Mouse (Mus musculus) hindbrain, embryonic 11.5 days (tissue): Measurements from ENCODE around the gene Slc24a2. TPM values are rescaled to one million over a fixed set of nuclear protein-coding genes. Genes with fewer than 3 reads are reported as not detected.

Experiments used
- ATAC-seq: fragments of 200-750 bp; cut with Nextera tagmentation; 2 replicates; pipeline ENCODE4 v1.8.0; 2017; ENCODE audit warnings: mild to moderate bottlenecking, moderate TSS enrichment, moderate library complexity; ENCODE audit not compliant: low FRiP score
- DNase-seq: peaks from one replicate; pipeline ENCODE4 v3.0.0-alpha.2; 2015; ENCODE audit warnings: low spot score
- H3K27ac ChIP-seq: fragments of 300-500 bp; sonication (generic); 2 replicates; pipeline ENCODE4 v1.5.1; 2014; ENCODE audit warnings: mild to moderate bottlenecking, low read depth, low read length
- H3K27me3 ChIP-seq: fragments of 300-500 bp; sonication (generic); 2 replicates; pipeline ENCODE4 v1.6.1; 2014; ENCODE audit warnings: mild to moderate bottlenecking, low read length, moderate library complexity, mixed read lengths; ENCODE audit not compliant: control insufficient read depth, insufficient read depth
- H3K36me3 ChIP-seq: fragments of 300-500 bp; sonication (generic); 2 replicates; pipeline ENCODE4 v1.6.1; 2014; ENCODE audit warnings: mild to moderate bottlenecking, low read length, moderate library complexity, mixed read lengths; ENCODE audit not compliant: control insufficient read depth, insufficient read depth
- H3K4me1 ChIP-seq: fragments of 300-500 bp; sonication (generic); replicated peaks from 2 replicates; pipeline ENCODE4 v1.6.1; 2014; ENCODE audit warnings: low read length, mixed read lengths; ENCODE audit not compliant: control insufficient read depth, insufficient read depth
- H3K4me2 ChIP-seq: fragments of 300-500 bp; sonication (generic); replicated peaks from 2 replicates; pipeline ENCODE4 v1.6.1; 2014; ENCODE audit warnings: mild to moderate bottlenecking, low read depth, low read length
- H3K4me3 ChIP-seq: fragments of 300-500 bp; sonication (generic); 2 replicates; pipeline ENCODE4 v1.5.1; 2014; ENCODE audit warnings: low read depth, low read length
- H3K9ac ChIP-seq: fragments of 300-500 bp; sonication (generic); 2 replicates; pipeline ENCODE4 v1.6.1; 2014; ENCODE audit warnings: low read depth, low read length
- H3K9me3 ChIP-seq: fragments of 300-500 bp; sonication (generic); 2 replicates; pipeline ENCODE4 v1.6.1; 2016; ENCODE audit warnings: low read length; ENCODE audit not compliant: control insufficient read depth
- WGBS: fragments of 180-500 bp; shearing (Covaris S2); extraction: QIAGEN DNeasy Blood & Tissue Kit; methylation state at CpG from one replicate; pipeline ENCODE4 v1.1.7; 2014; 5-methylcytosine and 5-hydroxymethylcytosine counted together
- polyA plus RNA-seq: library from polyadenylated mRNA; unstranded; fragments of >200 nt; fragmentation: Nextera tagmentation; extraction: Ambion mirVana; gene quantifications from 2 replicates; pipeline ENCODE4 v1.2.1, GENCODE M21; 2014

The Slc24a2 gene
- polyA plus RNA-seq, 1 experiment from 2014 or later: 0.36 TPM

- no peaks in the 10 kb centered on the region for H3K27me3 ChIP-seq
- no peaks in the 10 kb centered on the region for H3K9me3 ChIP-seq
- no peaks in the 10 kb centered on the region for H3K36me3 ChIP-seq
- ATAC-seq: no peak
- H3K4me1 ChIP-seq: no peaks in the 10 kb centered on the region
- DNase-seq: no peak
- no peak overlapping the region for H3K9ac ChIP-seq
- H3K4me2 ChIP-seq: no peak overlapping the region
- 79% methylated on average over 12 of the region's 12 CpGs for WGBS
- H3K4me3 ChIP-seq: no peak overlapping the region
- no peak overlapping the region for H3K27ac ChIP-seq
These were observed 88.5 kb downstream of the Slc24a2 start for GRCm38 (mm10) chr4:87141590-87142365.

GRCm38 (mm10) chr4:87140901-87141300, 89.4 kb downstream of the Slc24a2 start:
- DNase-seq (no peak), ATAC-seq (no peak)
- Histone ChIP-seq H3K27ac (no peak overlapping the region), H3K9ac (no peak overlapping the region), H3K9me3 (no peaks in the 10 kb centered on the region), H3K4me3 (no peak overlapping the region), H3K4me1 (no peaks in the 10 kb centered on the region), H3K4me2 (no peak overlapping the region), H3K27me3 (no peaks in the 10 kb centered on the region), H3K36me3 (no peaks in the 10 kb centered on the region)
- 77% methylated on average over 3 of the region's 3 CpGs for WGBS

GRCm38 (mm10) chr4:87132525-87132924, 97.8 kb downstream of the Slc24a2 start:
- WGBS: 76% methylated on average over 5 of the region's 5 CpGs
- Histone ChIP-seq H3K9me3 (no peaks in the 10 kb centered on the region), H3K36me3 (no peaks in the 10 kb centered on the region), H3K9ac (no peak overlapping the region), H3K27me3 (no peaks in the 10 kb centered on the region), H3K4me1 (no peaks in the 10 kb centered on the region), H3K4me3 (no peak overlapping the region), H3K27ac (no peak overlapping the region), H3K4me2 (no peak overlapping the region)
- DNase-seq: no peak
- ATAC-seq: no peak

- no peak overlapping the region for H3K27ac ChIP-seq
- H3K27me3 ChIP-seq: no peaks in the 10 kb centered on the region
- ATAC-seq (no peak), DNase-seq (no peak)
- no peak overlapping the region for H3K9ac ChIP-seq
- no peak overlapping the region for H3K4me2 ChIP-seq
- H3K4me3 ChIP-seq: no peak overlapping the region
- no peaks in the 10 kb centered on the region for H3K36me3 ChIP-seq
- H3K4me1 ChIP-seq: no peaks in the 10 kb centered on the region
- WGBS: 82% methylated on average over 4 of the region's 4 CpGs
- no peaks in the 10 kb centered on the region for H3K9me3 ChIP-seq
These were observed 103.5 kb downstream of the Slc24a2 start for GRCm38 (mm10) chr4:87126756-87127155.

- 51% methylated on average over 4 of the region's 4 CpGs for WGBS
- DNase-seq: no peak
- H3K4me1 ChIP-seq: no peaks in the 10 kb centered on the region
These were observed 110.5 kb downstream of the Slc24a2 start for GRCm38 (mm10) chr4:87119758-87120157.

GRCm38 (mm10) chr4:87115726-87116125, 114.6 kb downstream of the Slc24a2 start:
- no peak overlapping the region for H3K27ac ChIP-seq
- ATAC-seq (no peak), DNase-seq (no peak)
- 57% methylated on average over 4 of the region's 4 CpGs for WGBS
- H3K9ac ChIP-seq: no peak overlapping the region
- no peak overlapping the region for H3K4me3 ChIP-seq
- H3K9me3 ChIP-seq: no peaks in the 10 kb centered on the region
- no peaks in the 10 kb centered on the region for H3K4me1 ChIP-seq
- no peaks in the 10 kb centered on the region for H3K36me3 ChIP-seq
- H3K4me2 ChIP-seq: no peak overlapping the region
- H3K27me3 ChIP-seq: no peaks in the 10 kb centered on the region

More at GRCm38 (mm10) chr4:87119758-87120157, 110.5 kb downstream of the Slc24a2 start:
- Histone ChIP-seq H3K36me3 (no peaks in the 10 kb centered on the region), H3K4me3 (no peak overlapping the region), H3K9me3 (no peaks in the 10 kb centered on the region), H3K27me3 (no peaks in the 10 kb centered on the region), H3K27ac (no peak overlapping the region), H3K9ac (no peak overlapping the region), H3K4me2 (no peak overlapping the region)
- ATAC-seq: no peak

- H3K4me3 ChIP-seq: no peak overlapping the region
- ATAC-seq: no peak
- no peak overlapping the region for H3K27ac ChIP-seq
- no peak overlapping the region for H3K4me2 ChIP-seq
- WGBS: 87% methylated on average over 8 of the region's 8 CpGs
- DNase-seq: no peak
- no peaks in the 10 kb centered on the region for H3K27me3 ChIP-seq
- H3K4me1 ChIP-seq: no peaks in the 10 kb centered on the region
- no peaks in the 10 kb centered on the region for H3K9me3 ChIP-seq
- H3K9ac ChIP-seq: no peak overlapping the region
- no peaks in the 10 kb centered on the region for H3K36me3 ChIP-seq
These were observed 120.8 kb downstream of the Slc24a2 start for GRCm38 (mm10) chr4:87109331-87110059.

DNA sequence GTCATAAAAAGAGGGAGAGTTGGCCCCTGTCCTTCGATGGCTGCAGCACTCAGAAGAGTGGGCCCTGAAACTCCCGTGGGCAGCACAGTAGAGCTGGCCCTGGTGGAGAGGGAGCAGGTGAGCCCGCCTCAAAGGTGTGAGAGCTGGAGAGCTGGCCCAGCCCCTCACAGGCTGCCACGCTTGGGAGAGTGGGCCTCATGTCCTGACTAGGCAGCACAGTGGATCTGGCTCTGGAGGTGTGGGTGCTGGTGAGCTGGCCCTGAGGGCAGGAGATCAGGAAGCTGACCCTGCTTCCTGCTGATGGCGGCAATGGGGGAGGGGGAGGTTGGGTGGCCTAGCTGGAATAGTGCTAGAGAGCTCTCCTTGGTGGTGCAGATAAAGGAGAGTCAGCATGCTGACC, 129.3 kb downstream of the Slc24a2 start:
- H3K4me3 ChIP-seq: no peak overlapping the region
- no peak overlapping the region for H3K9ac ChIP-seq
- 69% methylated on average over 5 of the region's 5 CpGs for WGBS
- H3K9me3 ChIP-seq: no peaks in the 10 kb centered on the region
- H3K4me1 ChIP-seq: no peaks in the 10 kb centered on the region
- H3K27ac ChIP-seq: no peak overlapping the region
- no peak overlapping the region for H3K4me2 ChIP-seq
- DNase-seq (no peak), ATAC-seq (no peak; the same call in 1 of the 2 replicates)
- H3K36me3 ChIP-seq: no peaks in the 10 kb centered on the region
- no peaks in the 10 kb centered on the region for H3K27me3 ChIP-seq

GRCm38 (mm10) chr4:87096186-87096585, 134.1 kb downstream of the Slc24a2 start:
- Histone ChIP-seq H3K4me3 (no peak overlapping the region), H3K9ac (no peak overlapping the region), H3K4me2 (no peak overlapping the region), H3K9me3 (no peaks in the 10 kb centered on the region), H3K27ac (no peak overlapping the region), H3K4me1 (no peaks in the 10 kb centered on the region), H3K27me3 (no peaks in the 10 kb centered on the region), H3K36me3 (no peaks in the 10 kb centered on the region)
- DNase-seq: no peak
- 89% methylated on average over 5 of the region's 5 CpGs for WGBS
- no peak for ATAC-seq
